Mouse (Mus musculus): ENCODE results near the gene D630003M21Rik. TPM values are rescaled to one million over a fixed set of nuclear protein-coding genes. Genes with fewer than 3 reads are reported as not detected.

The D630003M21Rik gene
- polyA plus RNA-seq, 1 experiment = 0.01 TPM

- TF ChIP-seq GATA1 (IDR thresholded peaks at IDR 0.05; ENCODE audit: low read length) = no peak
Measured at GRCm38 (mm10) chr2:158168741-158169211, 60.2 kb downstream of the D630003M21Rik start.

GRCm38 (mm10) chr2:158167496-158168205 lies 61.4 kb downstream of the D630003M21Rik start:
- TF ChIP-seq GATA1 (IDR thresholded peaks at IDR 0.05; ENCODE audit: low read length) = no peak

- TF ChIP-seq GATA1 (IDR thresholded peaks at IDR 0.05; ENCODE audit: low read length) = no peak
Measured at GRCm38 (mm10) chr2:158166628-158167027, 62.4 kb downstream of the D630003M21Rik start.

- no peak for TF ChIP-seq GATA1 (IDR thresholded peaks at IDR 0.05; ENCODE audit: low read length)
Measured at GRCm38 (mm10) chr2:158165776-158166175, 63.2 kb downstream of the D630003M21Rik start.

DNA sequence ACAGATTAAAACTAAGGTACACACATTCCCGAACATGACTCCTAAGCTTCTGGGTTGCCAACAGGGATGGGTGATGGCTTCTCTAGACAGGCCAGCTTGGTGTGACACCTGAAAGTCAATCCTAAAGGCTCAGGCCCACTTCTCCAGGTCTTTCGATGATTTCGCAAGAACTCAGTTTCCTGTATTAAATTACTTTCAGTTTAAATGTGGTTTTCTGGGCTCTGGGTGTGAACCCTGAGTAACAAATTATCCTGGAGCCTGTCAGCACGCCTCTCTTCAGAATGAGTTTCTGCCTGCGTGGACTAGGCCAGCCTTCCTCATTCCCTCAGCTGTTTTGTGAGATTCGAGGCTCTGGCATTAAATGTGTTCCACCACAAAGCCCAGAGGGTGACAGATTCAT lies 66.0 kb downstream of the D630003M21Rik start:
- TF ChIP-seq GATA1 (IDR thresholded peaks at IDR 0.05; ENCODE audit: low read length) = no peak

GRCm38 (mm10) chr2:158161761-158162160 lies 67.3 kb downstream of the D630003M21Rik start:
- TF ChIP-seq GATA1 (IDR thresholded peaks at IDR 0.05; ENCODE audit: low read length) = no peak

- TF ChIP-seq GATA1 (IDR thresholded peaks at IDR 0.05; ENCODE audit: low read length) = no peak
Measured at GRCm38 (mm10) chr2:158159376-158160235, 69.4 kb downstream of the D630003M21Rik start.

GRCm38 (mm10) chr2:158157654-158158053 lies 71.4 kb downstream of the D630003M21Rik start:
- no peak for TF ChIP-seq GATA1 (IDR thresholded peaks at IDR 0.05; ENCODE audit: low read length)

DNA sequence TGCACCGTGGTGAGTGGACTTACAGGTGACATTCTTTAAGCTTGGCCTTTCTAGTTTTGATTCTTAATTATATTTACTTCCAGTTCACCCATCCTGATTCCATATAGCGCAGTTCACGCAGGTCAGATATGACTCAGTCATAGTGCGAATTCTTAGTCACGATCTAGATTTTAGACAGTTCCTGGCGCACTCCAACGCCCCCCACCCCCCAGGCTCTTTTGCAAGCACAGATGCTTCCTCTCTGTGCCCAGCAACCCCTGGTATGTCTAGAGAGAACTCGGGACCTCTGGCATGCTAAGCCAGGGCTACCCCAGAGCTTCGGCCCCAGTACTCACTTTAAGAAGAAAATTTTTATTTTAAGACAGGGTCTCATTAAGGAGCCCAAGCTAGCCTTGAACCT lies 72.5 kb downstream of the D630003M21Rik start:
- no peak for TF ChIP-seq GATA1 (IDR thresholded peaks at IDR 0.05; ENCODE audit: low read length)

GRCm38 (mm10) chr2:158155615-158156014 lies 73.4 kb downstream of the D630003M21Rik start:
- TF ChIP-seq GATA1 (IDR thresholded peaks at IDR 0.05; ENCODE audit: low read length) = no peak

- TF ChIP-seq GATA1 (IDR thresholded peaks at IDR 0.05; ENCODE audit: low read length) = no peak
Measured at GRCm38 (mm10) chr2:158155101-158155500, 73.9 kb downstream of the D630003M21Rik start.

GRCm38 (mm10) chr2:158154641-158155040 lies 74.4 kb downstream of the D630003M21Rik start:
- no peak for TF ChIP-seq GATA1 (IDR thresholded peaks at IDR 0.05; ENCODE audit: low read length)

- no peak for TF ChIP-seq GATA1 (IDR thresholded peaks at IDR 0.05; ENCODE audit: low read length)
Measured at GRCm38 (mm10) chr2:158153728-158154343, 75.2 kb downstream of the D630003M21Rik start.

- no peak for TF ChIP-seq GATA1 (IDR thresholded peaks at IDR 0.05; ENCODE audit: low read length)
Measured at GRCm38 (mm10) chr2:158152685-158153309, 76.2 kb downstream of the D630003M21Rik start.

- no peak for TF ChIP-seq GATA1 (IDR thresholded peaks at IDR 0.05; ENCODE audit: low read length)
Measured at GRCm38 (mm10) chr2:158151077-158151476, 77.9 kb downstream of the D630003M21Rik start.
